Mouse (Mus musculus) lung, postnatal 0 days (tissue): Measurements from ENCODE around the gene Vmn1r40. TPM values are rescaled to one million over a fixed set of nuclear protein-coding genes. Genes with fewer than 3 reads are reported as not detected.
A peak's percentile ranks its signal among the peaks of the same experiment; 100 is the strongest.

Experiments
- ATAC-seq: fragments of 200-750 bp; cut with Nextera tagmentation; 2 replicates; pipeline ENCODE4 v1.8.0; 2017; ENCODE audit warnings: moderate library complexity
- DNase-seq: peaks from one replicate; pipeline ENCODE4 v3.0.0-alpha.2; 2016; ENCODE audit warnings: low spot score
- H3K27ac ChIP-seq: fragments of 300-500 bp; sonication (generic); 2 replicates; pipeline ENCODE4 v1.5.1; 2014; ENCODE audit warnings: antibody characterized with exemption, mild to moderate bottlenecking, low read length, mixed read lengths
- H3K27me3 ChIP-seq: fragments of 300-500 bp; sonication (generic); replicated peaks from 2 replicates; pipeline ENCODE4 v1.6.1; 2014; ENCODE audit warnings: low read length, mixed read lengths; ENCODE audit not compliant: insufficient read depth
- H3K36me3 ChIP-seq: fragments of 300-500 bp; sonication (generic); 2 replicates; pipeline ENCODE4 v1.6.1; 2014; ENCODE audit warnings: low read length, mixed read lengths; ENCODE audit not compliant: insufficient read depth
- H3K4me1 ChIP-seq: fragments of 300-500 bp; sonication (generic); 2 replicates; pipeline ENCODE4 v1.6.1; 2014; ENCODE audit warnings: antibody characterized with exemption, low read depth, low read length, mixed read lengths; ENCODE audit not compliant: insufficient read depth
- H3K4me2 ChIP-seq: fragments of 300-500 bp; sonication (generic); replicated peaks from 2 replicates; pipeline ENCODE4 v1.6.1; 2014; ENCODE audit warnings: low read depth, mild to moderate bottlenecking, low read length, moderate library complexity, mixed read lengths
- H3K4me3 ChIP-seq: fragments of 300-500 bp; sonication (generic); 2 replicates; pipeline ENCODE4 v1.5.1; 2014; ENCODE audit warnings: low read depth, low read length
- H3K9ac ChIP-seq: fragments of 300-500 bp; sonication (generic); replicated peaks from 2 replicates; pipeline ENCODE4 v1.6.1; 2014; ENCODE audit warnings: low read depth, mild to moderate bottlenecking
- H3K9me3 ChIP-seq: fragments of 300-500 bp; sonication (generic); 2 replicates; pipeline ENCODE4 v1.6.1; 2016; ENCODE audit warnings: low read length, mixed read lengths
- CTCF ChIP-seq: IDR thresholded peaks from 2 replicates; pipeline ENCODE4 v1.5.1; 2016; ENCODE audit warnings: antibody characterized with exemption, mild to moderate bottlenecking
- EP300 ChIP-seq: IDR thresholded peaks from 2 replicates; pipeline ENCODE4 v1.6.1; 2016; ENCODE audit warnings: antibody characterized with exemption, mild to moderate bottlenecking, control low read depth
- WGBS: fragments of 180-500 bp; shearing (Covaris S2); extraction: QIAGEN DNeasy Blood & Tissue Kit; methylation state at CpG from one replicate; pipeline ENCODE4 v1.1.7; 2014; 5-methylcytosine and 5-hydroxymethylcytosine counted together
- polyA plus RNA-seq: library from polyadenylated mRNA; unstranded; fragments of >200 nt; fragmentation: Nextera tagmentation; extraction: Ambion mirVana; gene quantifications from 2 replicates; pipeline ENCODE4 v1.2.1, GENCODE M21; 2015

The Vmn1r40 gene
- polyA plus RNA-seq, 1 experiment from 2014 or later = not detected

- Histone ChIP-seq H3K9ac (no peak overlapping the region), H3K4me1 (no peaks in the 10 kb centered on the region), H3K27me3 (no peaks in the 10 kb centered on the region), H3K4me3 (no peak overlapping the region), H3K36me3 (no peaks in the 10 kb centered on the region), H3K9me3 (no peaks in the 10 kb centered on the region), H3K4me2 (peak overlapping the region; percentile 8; the same call in 1 of the 2 replicates), H3K27ac (no peak overlapping the region)
- ATAC-seq = peak; percentile 76
- peak; percentile 72 for DNase-seq
- 44% methylated on average over 8 of the region's 8 CpGs for WGBS
- TF ChIP-seq CTCF = no peak
- TF ChIP-seq EP300 = peak; percentile 62; the same call in 1 of the 2 replicates
Measured at GRCm38 (mm10) chr6:89665155-89665554, 42.2 kb upstream of the Vmn1r40 start.

- H3K4me2 ChIP-seq = 0 out of 2 replicates have a peak overlapping the region, but pooled peaks have one; percentile 8
- TF ChIP-seq EP300 = no peak
- no peak for TF ChIP-seq CTCF
- H3K27me3 ChIP-seq = no peaks in the 10 kb centered on the region
- no peak overlapping the region for H3K27ac ChIP-seq
- no peaks in the 10 kb centered on the region for H3K9me3 ChIP-seq
- no peaks in the 10 kb centered on the region for H3K4me1 ChIP-seq
- 47% methylated on average over 7 of the region's 7 CpGs for WGBS
- H3K4me3 ChIP-seq = no peak overlapping the region
- ATAC-seq (peak; percentile 63), DNase-seq (peak; percentile 56)
- H3K36me3 ChIP-seq = no peaks in the 10 kb centered on the region
- no peak overlapping the region for H3K9ac ChIP-seq
Measured at GRCm38 (mm10) chr6:89665667-89666066, 41.7 kb upstream of the Vmn1r40 start.

- no peak for ATAC-seq
- H3K27ac ChIP-seq = no peak overlapping the region
- TF ChIP-seq CTCF (no peak), EP300 (no peak)
- WGBS = 81% methylated on average over 3 of the region's 3 CpGs
- H3K4me2 ChIP-seq = no peak overlapping the region
- peak; percentile 40 for DNase-seq
- H3K4me1 ChIP-seq = no peaks in the 10 kb centered on the region
- H3K4me3 ChIP-seq = no peak overlapping the region
- no peaks in the 10 kb centered on the region for H3K9me3 ChIP-seq
- H3K36me3 ChIP-seq = no peaks in the 10 kb centered on the region
- no peaks in the 10 kb centered on the region for H3K27me3 ChIP-seq
- H3K9ac ChIP-seq = no peak overlapping the region
Measured at GRCm38 (mm10) chr6:89666976-89667375, 40.4 kb upstream of the Vmn1r40 start.

- H3K9me3 ChIP-seq = no peaks in the 10 kb centered on the region
- H3K4me2 ChIP-seq = no peak overlapping the region
- H3K27me3 ChIP-seq = no peaks in the 10 kb centered on the region
- no peak overlapping the region for H3K4me3 ChIP-seq
- H3K36me3 ChIP-seq = no peaks in the 10 kb centered on the region
- no peak overlapping the region for H3K27ac ChIP-seq
- H3K4me1 ChIP-seq = no peaks in the 10 kb centered on the region
- TF ChIP-seq EP300 (no peak), CTCF (no peak)
- 75% methylated on average over 6 of the region's 6 CpGs for WGBS
- no peak overlapping the region for H3K9ac ChIP-seq
- no peak for DNase-seq
- no peak for ATAC-seq
Measured at GRCm38 (mm10) chr6:89669556-89669955, 37.8 kb upstream of the Vmn1r40 start.

GRCm38 (mm10) chr6:89671431-89671830, 35.9 kb upstream of the Vmn1r40 start:
- WGBS = 70% methylated on average over 6 of the region's 6 CpGs
- Histone ChIP-seq H3K9ac (no peak overlapping the region), H3K9me3 (no peaks in the 10 kb centered on the region), H3K36me3 (peaks cover 4% of the 10 kb centered on the region; the same call in 1 of the 2 replicates), H3K27me3 (no peaks in the 10 kb centered on the region), H3K4me1 (no peaks in the 10 kb centered on the region), H3K4me2 (no peak overlapping the region), H3K4me3 (no peak overlapping the region), H3K27ac (no peak overlapping the region)
- no peak for DNase-seq
- no peak for ATAC-seq
- TF ChIP-seq CTCF (no peak), EP300 (no peak)

- ATAC-seq (no peak), DNase-seq (no peak)
- Histone ChIP-seq H3K36me3 (peaks cover 4% of the 10 kb centered on the region; the same call in 1 of the 2 replicates), H3K27ac (no peak overlapping the region), H3K9ac (no peak overlapping the region), H3K4me2 (no peak overlapping the region), H3K9me3 (no peaks in the 10 kb centered on the region), H3K27me3 (no peaks in the 10 kb centered on the region), H3K4me3 (no peak overlapping the region), H3K4me1 (no peaks in the 10 kb centered on the region)
- 80% methylated on average over 7 of the region's 7 CpGs for WGBS
- TF ChIP-seq EP300 = no peak
- no peak for TF ChIP-seq CTCF
Measured at GRCm38 (mm10) chr6:89672641-89673040, 34.7 kb upstream of the Vmn1r40 start.
